Mouse (Mus musculus): ENCODE results near the gene Gmip. TPM values are rescaled to one million over a fixed set of nuclear protein-coding genes. Genes with fewer than 3 reads are reported as not detected.

The Gmip gene
- polyA plus RNA-seq (2015; fragmentation: Nextera tagmentation; extraction: Ambion mirVana), result 5.4 and 8.9 TPM in 2 replicates

- 6% methylated on average over 28 of the region's 28 CpGs for WGBS
- peak within 1 kb of the TSS; percentile 68 for H3K4me3 ChIP-seq
- peak within 1 kb of the TSS; percentile 97 for H3K4me2 ChIP-seq
- H3K9me3 ChIP-seq (replicated peaks), result no peaks in the 10 kb centered on the region
- ATAC-seq (replicated peaks; ENCODE audit: insufficient number of reproducible peaks, insufficient read depth, low FRiP score, low read depth), result peak; percentile 77
- H3K36me3 ChIP-seq, result peaks cover 57% of the 10 kb centered on the region
- H3K9ac ChIP-seq, result peak within 1 kb of the TSS; percentile 66
- 0 out of 2 replicates have a peak within 1 kb of the TSS, but pooled peaks have one; percentile 9 for H3K27ac ChIP-seq
- H3K4me1 ChIP-seq (replicated peaks), result peaks cover 12% of the 10 kb centered on the region
- H3K27me3 ChIP-seq, result no peaks in the 10 kb centered on the region
Observed at GRCm38 (mm10) chr8:69808094-69808863, at the start of gene Gmip. Gmip (plus strand) TSS chr8:69808679.

GRCm38 (mm10) chr8:69761814-69762445 is 46.5 kb upstream of the Gmip start:
- no peak overlapping the region for H3K9ac ChIP-seq
- ATAC-seq (replicated peaks; ENCODE audit: insufficient number of reproducible peaks, insufficient read depth, low FRiP score, low read depth), result no peak
- WGBS, result 89% methylated on average over 4 of the region's 4 CpGs
- H3K4me3 ChIP-seq, result no peak overlapping the region
- H3K36me3 ChIP-seq, result peaks cover 53% of the 10 kb centered on the region
- H3K4me2 ChIP-seq, result no peak overlapping the region
- no peaks in the 10 kb centered on the region for H3K4me1 ChIP-seq (replicated peaks)
- H3K27ac ChIP-seq, result no peak overlapping the region
- H3K27me3 ChIP-seq, result no peaks in the 10 kb centered on the region
- peaks cover 10% of the 10 kb centered on the region; the same call in 1 of the 2 replicates for H3K9me3 ChIP-seq (replicated peaks)

GRCm38 (mm10) chr8:69771221-69771620 is 37.3 kb upstream of the Gmip start:
- H3K4me1 ChIP-seq (replicated peaks), result peaks cover 24% of the 10 kb centered on the region
- H3K27ac ChIP-seq, result no peak overlapping the region
- H3K27me3 ChIP-seq, result no peaks in the 10 kb centered on the region
- no peak for ATAC-seq (replicated peaks; ENCODE audit: insufficient number of reproducible peaks, insufficient read depth, low FRiP score, low read depth)
- no peak overlapping the region for H3K4me3 ChIP-seq
- H3K4me2 ChIP-seq, result no peak overlapping the region
- no peak overlapping the region for H3K9ac ChIP-seq
- peaks cover 29% of the 10 kb centered on the region for H3K36me3 ChIP-seq
- H3K9me3 ChIP-seq (replicated peaks), result 0 out of 2 replicates have a peak, but pooled peaks cover 2% of the 10 kb centered on the region
- WGBS, result 89% methylated on average over 9 of the region's 9 CpGs

GRCm38 (mm10) chr8:69772106-69772505 is 36.4 kb upstream of the Gmip start:
- no peak overlapping the region for H3K27ac ChIP-seq
- no peak overlapping the region for H3K4me3 ChIP-seq
- H3K36me3 ChIP-seq, result peaks cover 20% of the 10 kb centered on the region
- no peak overlapping the region for H3K9ac ChIP-seq
- no peak for ATAC-seq (replicated peaks; ENCODE audit: insufficient number of reproducible peaks, insufficient read depth, low FRiP score, low read depth)
- no peak overlapping the region for H3K4me2 ChIP-seq
- WGBS, result 77% methylated on average over 2 of the region's 2 CpGs
- H3K9me3 ChIP-seq (replicated peaks), result 0 out of 2 replicates have a peak, but pooled peaks cover 2% of the 10 kb centered on the region
- peaks cover 24% of the 10 kb centered on the region for H3K4me1 ChIP-seq (replicated peaks)
- no peaks in the 10 kb centered on the region for H3K27me3 ChIP-seq

- peak within 1 kb of the TSS; percentile 96 for H3K4me3 ChIP-seq
- peak; percentile 98 for ATAC-seq (replicated peaks; ENCODE audit: insufficient number of reproducible peaks, insufficient read depth, low FRiP score, low read depth)
- peak within 1 kb of the TSS; percentile 66 for H3K4me2 ChIP-seq
- WGBS, result under 1% methylated on average over 41 of the region's 41 CpGs
- no peaks in the 10 kb centered on the region for H3K36me3 ChIP-seq
- peaks cover 24% of the 10 kb centered on the region for H3K4me1 ChIP-seq (replicated peaks)
- H3K9ac ChIP-seq, result peak within 1 kb of the TSS; percentile 99
- H3K9me3 ChIP-seq (replicated peaks), result no peaks in the 10 kb centered on the region
- no peaks in the 10 kb centered on the region for H3K27me3 ChIP-seq
- H3K27ac ChIP-seq, result peak within 1 kb of the TSS; percentile 100
Observed at GRCm38 (mm10) chr8:69774503-69775148, 33.9 kb upstream of the Gmip start, which contains the start of gene Gm20422. Gm20422 (minus strand) TSS chr8:69774886.

GRCm38 (mm10) chr8:69775149-69775534 is 33.3 kb upstream of the Gmip start:
- peaks cover 24% of the 10 kb centered on the region for H3K4me1 ChIP-seq (replicated peaks)
- H3K4me2 ChIP-seq, result peak overlapping the region; percentile 52
- WGBS, result 47% methylated on average over 2 of the region's 2 CpGs
- H3K4me3 ChIP-seq, result peak overlapping the region; percentile 96
- H3K27ac ChIP-seq, result peak overlapping the region; percentile 100
- peak overlapping the region; percentile 99; the same call in 1 of the 2 replicates for H3K9ac ChIP-seq
- no peak for ATAC-seq (replicated peaks; ENCODE audit: insufficient number of reproducible peaks, insufficient read depth, low FRiP score, low read depth)
- H3K27me3 ChIP-seq, result no peaks in the 10 kb centered on the region
- H3K36me3 ChIP-seq, result no peaks in the 10 kb centered on the region
- H3K9me3 ChIP-seq (replicated peaks), result no peaks in the 10 kb centered on the region

- Histone ChIP-seq H3K4me3 (no peak overlapping the region), H3K36me3 (no peaks in the 10 kb centered on the region), H3K4me2 (no peak overlapping the region), H3K9me3 (replicated peaks) (no peaks in the 10 kb centered on the region), H3K4me1 (replicated peaks) (peaks cover 19% of the 10 kb centered on the region), H3K27me3 (no peaks in the 10 kb centered on the region), H3K9ac (no peak overlapping the region), H3K27ac (no peak overlapping the region)
- no peak for ATAC-seq (replicated peaks; ENCODE audit: insufficient number of reproducible peaks, insufficient read depth, low FRiP score, low read depth)
- 55% methylated on average over 12 of the region's 12 CpGs for WGBS
Observed at GRCm38 (mm10) chr8:69777111-69777510, 31.4 kb upstream of the Gmip start.

GRCm38 (mm10) chr8:69789105-69789504 is 19.4 kb upstream of the Gmip start:
- no peak overlapping the region for H3K27ac ChIP-seq
- no peaks in the 10 kb centered on the region for H3K9me3 ChIP-seq (replicated peaks)
- H3K4me1 ChIP-seq (replicated peaks), result peaks cover 21% of the 10 kb centered on the region
- H3K36me3 ChIP-seq, result peaks cover 5% of the 10 kb centered on the region; the same call in 1 of the 2 replicates
- H3K9ac ChIP-seq, result no peak overlapping the region
- no peak overlapping the region for H3K4me2 ChIP-seq
- WGBS, result 77% methylated on average over 5 of the region's 5 CpGs
- no peak for ATAC-seq (replicated peaks; ENCODE audit: insufficient number of reproducible peaks, insufficient read depth, low FRiP score, low read depth)
- no peak overlapping the region for H3K4me3 ChIP-seq
- no peaks in the 10 kb centered on the region for H3K27me3 ChIP-seq

- no peak for ATAC-seq (replicated peaks; ENCODE audit: insufficient number of reproducible peaks, insufficient read depth, low FRiP score, low read depth)
- Histone ChIP-seq H3K27me3 (no peaks in the 10 kb centered on the region), H3K9ac (no peak overlapping the region), H3K27ac (no peak overlapping the region), H3K36me3 (peaks cover 9% of the 10 kb centered on the region; the same call in 1 of the 2 replicates), H3K9me3 (replicated peaks) (no peaks in the 10 kb centered on the region), H3K4me1 (replicated peaks) (peaks cover 21% of the 10 kb centered on the region), H3K4me3 (no peak overlapping the region), H3K4me2 (peak overlapping the region; percentile 91; the same call in 1 of the 2 replicates)
- 60% methylated on average over 5 of the region's 5 CpGs for WGBS
Observed at GRCm38 (mm10) chr8:69789731-69790130, 18.7 kb upstream of the Gmip start.

GRCm38 (mm10) chr8:69790364-69790763 is 18.1 kb upstream of the Gmip start:
- no peak for ATAC-seq (replicated peaks; ENCODE audit: insufficient number of reproducible peaks, insufficient read depth, low FRiP score, low read depth)
- Histone ChIP-seq H3K9me3 (replicated peaks) (no peaks in the 10 kb centered on the region), H3K4me2 (peak overlapping the region; percentile 91), H3K27ac (peak overlapping the region; percentile 90), H3K27me3 (no peaks in the 10 kb centered on the region), H3K4me1 (replicated peaks) (peaks cover 21% of the 10 kb centered on the region), H3K36me3 (peaks cover 15% of the 10 kb centered on the region; the same call in 1 of the 2 replicates), H3K4me3 (peak overlapping the region; percentile 100), H3K9ac (peak overlapping the region; percentile 99)
- WGBS, result 27% methylated on average over 11 of the region's 11 CpGs

GRCm38 (mm10) chr8:69790773-69791367 is 17.6 kb upstream of the Gmip start, which contains the start of the genes Atp13a1 and Zfp866:
Atp13a1 (plus strand) TSS chr8:69791163.
Zfp866 (minus strand) TSS chr8:69791178.
- peak; percentile 93 for ATAC-seq (replicated peaks; ENCODE audit: insufficient number of reproducible peaks, insufficient read depth, low FRiP score, low read depth)

More at GRCm38 (mm10) chr8:69790773-69791367, 17.6 kb upstream of the Gmip start, which contains the start of the genes Atp13a1 and Zfp866:
- peak within 1 kb of the TSS; percentile 90 for H3K27ac ChIP-seq
- H3K9ac ChIP-seq, result peak within 1 kb of the TSS; percentile 99
- H3K36me3 ChIP-seq, result peaks cover 20% of the 10 kb centered on the region; the same call in 1 of the 2 replicates
- WGBS, result under 1% methylated on average over 38 of the region's 38 CpGs
- H3K4me3 ChIP-seq, result peak within 1 kb of the TSS; percentile 100
- peaks cover 21% of the 10 kb centered on the region for H3K4me1 ChIP-seq (replicated peaks)
- H3K27me3 ChIP-seq, result no peaks in the 10 kb centered on the region
- H3K4me2 ChIP-seq, result peak within 1 kb of the TSS; percentile 91
- no peaks in the 10 kb centered on the region for H3K9me3 ChIP-seq (replicated peaks)
